Mouse (Mus musculus) embryo, embryonic 9.5 days (tissue): Measurements from ENCODE around the gene Snn.
A peak's percentile ranks its signal among the peaks of the same experiment; 100 is the strongest.

ENCODE experiments used
- DNase-seq: peaks from one replicate; pipeline ENCODE4 v3.0.0-alpha.2; 2017; ENCODE audit errors: extremely low spot score

The Snn gene

GRCm38 (mm10) chr16:11047130-11047529 is 13.6 kb upstream of the Snn start:
- no peak for DNase-seq

- no peak for DNase-seq
Observed at GRCm38 (mm10) chr16:11050226-11050625, 10.5 kb upstream of the Snn start.

GRCm38 (mm10) chr16:11051134-11051533 is 9.6 kb upstream of the Snn start:
- DNase-seq, result no peak

- DNase-seq, result no peak
Observed at GRCm38 (mm10) chr16:11054409-11054808, 6.3 kb upstream of the Snn start.

- DNase-seq, result no peak
Observed at GRCm38 (mm10) chr16:11054871-11055270, 5.9 kb upstream of the Snn start.

DNA sequence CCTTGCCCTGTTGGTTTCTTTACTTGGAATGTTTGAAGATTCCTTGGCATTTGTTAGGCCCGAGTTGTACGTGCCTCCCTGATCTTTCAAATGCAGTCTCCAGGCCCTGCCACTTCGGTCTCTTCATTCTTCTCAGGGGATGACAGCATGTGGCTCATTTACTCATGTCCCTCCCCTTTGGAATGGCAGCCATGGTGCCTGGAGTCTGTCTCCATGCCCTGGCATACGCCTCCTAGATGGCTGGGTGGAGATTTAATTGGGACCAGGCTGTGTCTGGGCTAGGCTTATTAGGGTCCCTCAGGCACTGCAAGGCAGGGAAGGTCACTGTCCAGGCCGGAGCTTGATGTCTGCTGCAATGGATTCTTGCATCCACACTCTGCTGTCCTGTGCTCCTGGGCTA is 4.8 kb upstream of the Snn start:
- DNase-seq, result no peak

GRCm38 (mm10) chr16:11062794-11063721 is 2.3 kb downstream of the Snn start:
- peak; percentile 43 for DNase-seq

DNA sequence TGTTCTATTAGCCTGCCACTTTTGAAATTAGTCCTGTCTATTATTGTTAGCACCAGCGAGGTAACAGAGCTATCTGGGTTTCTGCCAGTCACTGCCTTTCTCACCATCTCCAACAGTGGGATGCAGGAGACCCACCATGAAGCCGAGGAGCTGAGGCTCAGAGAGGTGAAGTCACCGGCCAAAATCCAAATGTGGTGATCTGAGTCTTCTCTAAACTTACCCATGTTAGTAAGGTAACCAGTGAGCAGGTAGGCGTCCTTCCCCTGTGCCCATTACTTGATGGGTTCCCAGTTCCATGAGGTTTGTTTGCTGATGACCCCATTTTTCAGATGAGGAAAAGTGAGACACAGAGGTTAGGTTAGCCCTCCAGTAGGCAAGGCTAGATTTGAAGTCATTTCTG is 3.6 kb downstream of the Snn start:
- DNase-seq, result no peak

- no peak for DNase-seq
Observed at GRCm38 (mm10) chr16:11064742-11065141, 4.0 kb downstream of the Snn start.

DNA sequence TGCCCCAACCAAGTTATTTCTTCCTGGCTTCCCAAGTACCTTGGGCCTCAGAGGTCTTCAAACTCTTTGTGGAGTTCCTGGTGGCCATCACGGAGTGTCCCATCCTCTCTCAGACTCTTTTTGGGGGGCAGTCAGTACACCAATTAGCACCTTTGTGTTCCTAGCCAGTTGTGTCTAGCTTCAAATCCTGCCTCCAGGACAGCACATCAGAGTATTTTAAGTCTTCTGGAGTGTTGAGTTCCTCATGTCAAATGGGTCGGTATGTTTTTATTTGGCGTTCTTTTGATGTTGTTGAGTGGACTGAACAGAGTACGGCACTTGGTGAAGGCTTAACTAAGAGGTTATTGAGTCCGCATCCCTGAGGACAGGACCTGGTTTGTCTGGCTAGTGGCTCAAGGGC is 4.7 kb downstream of the Snn start:
- peak; percentile 38 for DNase-seq

DNA sequence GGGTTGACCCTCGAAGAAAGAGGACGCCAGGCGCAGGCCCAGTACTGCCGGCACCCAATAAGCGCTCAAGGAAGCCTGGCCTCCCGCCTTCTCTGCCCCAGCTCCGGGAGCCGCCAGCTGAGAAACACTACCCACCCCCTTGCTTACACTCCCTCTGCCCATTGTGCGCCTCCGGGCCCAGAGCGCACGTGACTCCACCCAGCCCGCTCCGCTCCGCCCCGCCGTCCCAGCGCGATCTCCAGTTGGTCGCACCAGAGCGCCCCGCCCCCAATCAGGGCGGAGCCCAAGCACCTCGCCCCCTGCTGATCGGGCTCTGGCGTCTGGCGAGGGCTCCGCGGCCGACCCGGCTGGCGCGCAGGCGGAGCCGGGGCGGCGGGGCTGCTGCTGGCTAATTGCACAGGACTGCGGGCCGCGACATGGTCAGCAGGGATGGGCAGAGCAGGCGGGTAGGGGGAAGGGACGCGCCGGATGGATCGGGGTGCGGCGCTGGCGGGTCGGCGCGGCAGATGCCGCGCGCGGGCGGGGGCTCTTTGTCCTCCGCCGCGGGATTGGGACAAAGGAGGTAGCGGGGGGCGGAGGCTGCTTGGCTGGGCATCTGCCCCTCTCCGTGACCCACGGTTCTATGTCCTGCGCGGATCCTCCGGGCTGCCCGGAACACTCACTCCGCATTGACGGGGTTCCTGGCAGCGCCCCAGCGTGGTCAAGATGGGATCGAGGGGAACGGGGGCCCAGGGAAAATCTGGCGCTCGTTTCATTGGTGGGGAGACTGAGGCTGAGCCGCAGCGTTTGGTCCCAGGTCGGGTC is 5.5 kb downstream of the Snn start, which contains the start of gene Litaf:
TSS of gene Litaf (minus strand) at position 129 of the 804 bp plus-strand sequence.
- peak; percentile 99 for DNase-seq

GRCm38 (mm10) chr16:11066833-11067191 is 6.1 kb downstream of the Snn start:
- no peak for DNase-seq

DNA sequence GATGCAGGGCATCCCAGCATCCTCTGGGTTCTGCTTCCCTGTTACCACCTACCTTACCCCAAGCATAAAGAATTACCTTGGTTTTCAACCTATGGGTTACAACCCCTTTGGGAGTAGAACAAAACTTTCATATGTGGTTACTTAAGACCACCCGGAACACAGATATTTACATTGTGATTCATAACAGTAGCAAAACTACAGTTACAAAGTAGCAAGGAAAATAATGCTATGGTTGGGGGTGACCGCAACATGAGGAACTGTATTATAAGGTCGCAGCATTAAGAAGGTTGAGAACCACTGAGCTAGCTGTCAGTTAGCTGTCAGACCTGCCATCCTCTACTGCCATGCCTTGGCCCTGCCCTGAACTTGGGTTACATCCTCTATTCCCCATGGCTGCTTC is 7.9 kb downstream of the Snn start:
- DNase-seq, result no peak

DNA sequence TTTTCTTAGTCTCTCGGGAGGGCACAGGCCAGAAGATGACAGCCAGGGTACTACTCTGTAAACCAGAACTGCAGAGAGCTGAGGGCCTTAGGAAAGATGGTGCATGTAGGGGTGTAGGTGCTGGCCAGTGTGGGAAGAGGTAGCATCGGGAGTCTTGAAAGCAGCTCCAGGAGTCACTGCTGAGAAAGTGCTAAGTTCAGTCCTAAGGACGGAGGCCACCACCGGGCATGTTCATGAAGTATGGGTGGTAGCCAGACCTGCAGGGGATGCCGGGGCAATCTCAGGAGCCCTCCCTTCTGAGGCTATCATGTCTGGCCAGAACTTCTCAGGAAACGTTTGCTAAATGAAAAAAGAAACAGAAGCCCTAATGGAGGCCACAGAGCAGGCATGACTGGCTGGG is 8.5 kb downstream of the Snn start:
- DNase-seq, result no peak

GRCm38 (mm10) chr16:11069710-11070420 is 9.1 kb downstream of the Snn start:
- no peak for DNase-seq

GRCm38 (mm10) chr16:11071176-11071575 is 10.4 kb downstream of the Snn start:
- DNase-seq, result no peak

GRCm38 (mm10) chr16:11071887-11072286 is 11.1 kb downstream of the Snn start:
- no peak for DNase-seq

GRCm38 (mm10) chr16:11072454-11072853 is 11.7 kb downstream of the Snn start:
- DNase-seq, result no peak

GRCm38 (mm10) chr16:11073060-11073459 is 12.3 kb downstream of the Snn start:
- DNase-seq, result no peak

- no peak for DNase-seq
Observed at GRCm38 (mm10) chr16:11077601-11078201, 17.0 kb downstream of the Snn start.

- DNase-seq, result no peak
Observed at GRCm38 (mm10) chr16:11078216-11078869, 17.6 kb downstream of the Snn start.
